8 mouse cellular contexts compared by ENCODE assay signal in genomic region chr5:33640652-33641051, GRCm38 (mm10). TPM values are rescaled to one million over a fixed set of nuclear protein-coding genes. Genes with fewer than 3 reads are reported as not detected.
DNase-seq lines count a peak whose midpoint lies in the region; ATAC-seq and TF ChIP-seq lines count a peak whose summit lies in the region.

No protein-coding gene starts in this region.

- intact Hi-C loops in heart, postnatal 10 days (cut with DNase I): loop anchor here (1.0 kb wide), 1 partner anchor 28 kb away; no protein-coding TSS in a partner anchor

- no peak for TF ChIP-seq POLR2A in CH12.LX (IDR thresholded peaks at IDR 0.05; ENCODE audit: low read depth, low read length)

- in situ Hi-C loops in CH12.LX (cut with MboI; ENCODE audit: low pct_ligation_motif_present, low pct_unique_long_range_greater_than_20kb, low sequenced_read_pairs): no loop called here

- TF ChIP-seq CTCF in CH12.LX (conservative IDR thresholded peaks at IDR 0.05 in 1 of 2, IDR thresholded peaks at IDR 0.05 in 1 of 2; ENCODE audit: low read depth in 2 of 2, low read length in 2 of 2): peak; percentile 40 to 69; a peak in 3 of 4 replicates

- no peak overlapping the region for H3K4me3 ChIP-seq in hindbrain, embryonic 10.5 days
- H3K4me3 ChIP-seq in hindbrain, embryonic 13.5 days: no peak overlapping the region
- no peak overlapping the region for H3K4me3 ChIP-seq in CH12.LX (replicated peaks in 1 of 3; ENCODE audit: low read depth in 2 of 3, low read length in 2 of 3, poor library complexity in 1 of 3)
- H3K4me3 ChIP-seq in limb, embryonic 11.5 days (ENCODE audit: low read depth, low read length): no peak overlapping the region

- no peaks in the 10 kb centered on the region for H3K27me3 ChIP-seq in hindbrain, embryonic 10.5 days (ENCODE audit: insufficient read depth, poor library complexity, severe bottlenecking)
- no peaks in the 10 kb centered on the region for H3K27me3 ChIP-seq in hindbrain, embryonic 13.5 days
- H3K27me3 ChIP-seq in CH12.LX (replicated peaks): no peaks in the 10 kb centered on the region
- H3K27me3 ChIP-seq in limb, embryonic 11.5 days (ENCODE audit: control insufficient read depth, insufficient read depth, low read length): no peaks in the 10 kb centered on the region

- no peak for ATAC-seq in hindbrain, embryonic 13.5 days (ENCODE audit: low FRiP score)
- ATAC-seq in limb, embryonic 11.5 days (ENCODE audit: insufficient number of reproducible peaks, low FRiP score, low TSS enrichment, low read depth): no peak

- 54% methylated on average over 3 of the region's 3 CpGs for WGBS in hindbrain, embryonic 10.5 days
- 51% methylated on average over 3 of the region's 3 CpGs for WGBS in hindbrain, embryonic 13.5 days
- 53% methylated on average over 3 of the region's 3 CpGs for WGBS in limb, embryonic 11.5 days

- no peak for TF ChIP-seq EP300 in CH12.LX (IDR thresholded peaks at IDR 0.05; ENCODE audit: low read length)

- dilution Hi-C loops in CH12.LX (cut with MboI; ENCODE audit: extremely low pct_ligation_motif_present, extremely low pct_unique_long_range_greater_than_20kb, low sequenced_read_pairs): no loop called here

- peaks cover 5% of the 10 kb centered on the region; the same call in 1 of the 2 replicates for H3K79me2 ChIP-seq in CH12.LX (replicated peaks; ENCODE audit: control insufficient read depth, extremely low read depth, insufficient read depth, poor library complexity, severe bottlenecking)

- TF ChIP-seq RAD21 in CH12.LX (IDR thresholded peaks at IDR 0.05; ENCODE audit: low read depth, low read length): peak; percentile 36

- no peak overlapping the region for H3K9ac ChIP-seq in hindbrain, embryonic 13.5 days
- no peak overlapping the region for H3K9ac ChIP-seq in CH12.LX (ENCODE audit: insufficient read depth, low read depth)
- H3K9ac ChIP-seq in limb, embryonic 11.5 days (ENCODE audit: low read length): no peak overlapping the region

- H3K9me3 ChIP-seq in hindbrain, embryonic 10.5 days: no peaks in the 10 kb centered on the region
- H3K9me3 ChIP-seq in hindbrain, embryonic 13.5 days: no peaks in the 10 kb centered on the region
- no peaks in the 10 kb centered on the region for H3K9me3 ChIP-seq in CH12.LX (replicated peaks; ENCODE audit: low read length)
- no peaks in the 10 kb centered on the region for H3K9me3 ChIP-seq in limb, embryonic 11.5 days (ENCODE audit: control insufficient read depth, low read length)

- H3K4me1 ChIP-seq in hindbrain, embryonic 10.5 days (replicated peaks): no peaks in the 10 kb centered on the region
- no peaks in the 10 kb centered on the region for H3K4me1 ChIP-seq in hindbrain, embryonic 13.5 days (replicated peaks)
- no peaks in the 10 kb centered on the region for H3K4me1 ChIP-seq in CH12.LX (ENCODE audit: control insufficient read depth in 1 of 2, insufficient read depth in 2 of 2)
- H3K4me1 ChIP-seq in limb, embryonic 11.5 days (ENCODE audit: control insufficient read depth, insufficient read depth, low read length): no peaks in the 10 kb centered on the region

- H3K4me2 ChIP-seq in hindbrain, embryonic 13.5 days: no peak overlapping the region
- no peak overlapping the region for H3K4me2 ChIP-seq in CH12.LX (ENCODE audit: insufficient read depth, low read depth, poor library complexity, severe bottlenecking)
- H3K4me2 ChIP-seq in limb, embryonic 11.5 days (ENCODE audit: low read depth, severe bottlenecking): no peak overlapping the region

- DNase-seq in hindbrain, embryonic 10.5 days (ENCODE audit: low spot score): peak; percentile 34
- DNase-seq in CH12.LX (ENCODE audit: extremely low read depth): peak; percentile 50
- peak; percentile 68 for DNase-seq in adipocyte (ENCODE audit: low spot score)
- peak; percentile 60 to 73 for DNase-seq in heart, postnatal 10 days
- peak; percentile 59 for DNase-seq in limb, embryonic 11.5 days (ENCODE audit: low spot score)
- peak; percentile 65 to 69 for DNase-seq in right cerebral cortex, adult 2 months (ENCODE audit: low spot score in 2 of 2)
- DNase-seq in ovary, postnatal 36 days (ENCODE audit: low spot score): no peak

- no peak overlapping the region for H3K27ac ChIP-seq in hindbrain, embryonic 10.5 days
- no peak overlapping the region for H3K27ac ChIP-seq in hindbrain, embryonic 13.5 days
- H3K27ac ChIP-seq in CH12.LX (ENCODE audit: insufficient read depth, low read depth): no peak overlapping the region
- H3K27ac ChIP-seq in limb, embryonic 11.5 days (replicated peaks; ENCODE audit: low read depth, low read length): no peak overlapping the region

- H3K36me3 ChIP-seq in hindbrain, embryonic 10.5 days: peaks cover 94% of the 10 kb centered on the region
- peaks cover 56% of the 10 kb centered on the region for H3K36me3 ChIP-seq in hindbrain, embryonic 13.5 days
- peaks cover 58 to 86% of the 10 kb centered on the region in 2 experiments for H3K36me3 ChIP-seq in CH12.LX (replicated peaks in 1 of 2; ENCODE audit: control insufficient read depth in 1 of 2, insufficient read depth in 1 of 2, low read length in 1 of 2)
- peaks cover 27% of the 10 kb centered on the region for H3K36me3 ChIP-seq in limb, embryonic 11.5 days (ENCODE audit: control insufficient read depth, insufficient read depth, low read length)

TF ChIP-seq in CH12.LX, 34 proteins besides CTCF, POLR2A, EP300 and RAD21:
- TF ChIP-seq SMC3 (IDR thresholded peaks at IDR 0.05; ENCODE audit: low read depth, low read length) (peak; percentile 52), ZMIZ1 (IDR thresholded peaks at IDR 0.05; ENCODE audit: low read depth, low read length) (no peak), MYC (IDR thresholded peaks at IDR 0.05; ENCODE audit: low read depth, low read length) (0 out of 2 replicates have a peak, but pooled peaks have one; percentile 33), MAX (IDR thresholded peaks at IDR 0.05; ENCODE audit: low read length) (peak; percentile 49; the same call in 1 of the 2 replicates), JUND (conservative IDR thresholded peaks at IDR 0.05; ENCODE audit: low read depth, low read length) (no peak)

RNA-seq across cellular contexts. Expression of gene Gm9903, which starts 10.9 kb away (rescaled TPM):
- 0.77 and 1.2 TPM in 2 replicates for polyA plus RNA-seq in hindbrain, embryonic 10.5 days (2016; fragmentation: Nextera tagmentation; extraction: Ambion mirVana)
- 0.86 and 0.87 TPM in 2 replicates for polyA plus RNA-seq in hindbrain, embryonic 13.5 days (2015; fragmentation: Nextera tagmentation; extraction: Ambion mirVana)
- 0.08 and 0.21 TPM in 2 replicates for total RNA-seq in CH12.LX (2012; rRNA removed)
- total RNA-seq in CH12.LX (2014; rRNA removed): 0.16 and 0.22 TPM in 2 replicates
- 0.26 TPM in 1 of 2 replicates, not detected in the other for polyA plus RNA-seq in CH12.LX (2012; ENCODE audit: insufficient read length, low read depth)
- 1 to 10 TPM; 1.2 TPM for total RNA-seq in heart, postnatal 10 days (2021)
- polyA plus RNA-seq in limb, embryonic 11.5 days (2014; fragmentation: Nextera tagmentation; extraction: Ambion mirVana): 0.21 and 0.45 TPM in 2 replicates

RNA-seq across cellular contexts. Expression of gene Fam53a, which starts 11.2 kb away (rescaled TPM):
- polyA plus RNA-seq in hindbrain, embryonic 10.5 days (2016; fragmentation: Nextera tagmentation; extraction: Ambion mirVana): 58.8 and 68.1 TPM in 2 replicates
- polyA plus RNA-seq in hindbrain, embryonic 13.5 days (2015; fragmentation: Nextera tagmentation; extraction: Ambion mirVana): 35.8 and 37.2 TPM in 2 replicates
- total RNA-seq in CH12.LX (2012; rRNA removed) (27.9 and 29.2 TPM in 2 replicates), CH12.LX (2014; rRNA removed) (25.1 and 26.6 TPM in 2 replicates)
- polyA plus RNA-seq in CH12.LX (2012; ENCODE audit: insufficient read length, low read depth): 32.9 and 33.4 TPM in 2 replicates
- 10 to 100 TPM; 33.5 to 34.1 TPM for total RNA-seq in heart, postnatal 10 days (2021)
- polyA plus RNA-seq in limb, embryonic 11.5 days (2014; fragmentation: Nextera tagmentation; extraction: Ambion mirVana): 74.5 and 74.8 TPM in 2 replicates

RNA-seq across cellular contexts. Expression of gene Slbp, which starts 11.7 kb away (rescaled TPM):
- 255 and 317 TPM in 2 replicates for polyA plus RNA-seq in hindbrain, embryonic 10.5 days (2016; fragmentation: Nextera tagmentation; extraction: Ambion mirVana)
- 126 and 130 TPM in 2 replicates for polyA plus RNA-seq in hindbrain, embryonic 13.5 days (2015; fragmentation: Nextera tagmentation; extraction: Ambion mirVana)
- total RNA-seq in CH12.LX (2012; rRNA removed) (85.4 and 111 TPM in 2 replicates), CH12.LX (2014; rRNA removed) (263 and 284 TPM in 2 replicates)
- polyA plus RNA-seq in CH12.LX (2012; ENCODE audit: insufficient read length, low read depth): 117 and 148 TPM in 2 replicates
- total RNA-seq in heart, postnatal 10 days (2021): 10 to 100 TPM; 27.6 to 29.5 TPM
- 336 and 338 TPM in 2 replicates for polyA plus RNA-seq in limb, embryonic 11.5 days (2014; fragmentation: Nextera tagmentation; extraction: Ambion mirVana)

RNA-seq across cellular contexts. Expression of gene Tacc3, which starts 17.3 kb away (rescaled TPM):
- 259 and 305 TPM in 2 replicates for polyA plus RNA-seq in hindbrain, embryonic 10.5 days (2016; fragmentation: Nextera tagmentation; extraction: Ambion mirVana)
- 48.8 and 57.0 TPM in 2 replicates for polyA plus RNA-seq in hindbrain, embryonic 13.5 days (2015; fragmentation: Nextera tagmentation; extraction: Ambion mirVana)
- total RNA-seq in CH12.LX (2012; rRNA removed) (89.4 and 110 TPM in 2 replicates), CH12.LX (2014; rRNA removed) (186 and 202 TPM in 2 replicates)
- 160 and 175 TPM in 2 replicates for polyA plus RNA-seq in CH12.LX (2012; ENCODE audit: insufficient read length, low read depth)
- 10 to 100 TPM; 16.8 to 20.7 TPM for total RNA-seq in heart, postnatal 10 days (2021)
- polyA plus RNA-seq in limb, embryonic 11.5 days (2014; fragmentation: Nextera tagmentation; extraction: Ambion mirVana): 316 and 328 TPM in 2 replicates

RNA-seq across cellular contexts. Expression of gene Tmem129, which starts 17.6 kb away (rescaled TPM):
- polyA plus RNA-seq in hindbrain, embryonic 10.5 days (2016; fragmentation: Nextera tagmentation; extraction: Ambion mirVana): 37.1 and 40.9 TPM in 2 replicates
- 28.2 and 28.7 TPM in 2 replicates for polyA plus RNA-seq in hindbrain, embryonic 13.5 days (2015; fragmentation: Nextera tagmentation; extraction: Ambion mirVana)
- total RNA-seq in CH12.LX (2012; rRNA removed): 14.8 and 15.2 TPM in 2 replicates
- total RNA-seq in CH12.LX (2014; rRNA removed): 10.8 and 11.2 TPM in 2 replicates
- polyA plus RNA-seq in CH12.LX (2012; ENCODE audit: insufficient read length, low read depth): 8.4 and 12.7 TPM in 2 replicates
- total RNA-seq in heart, postnatal 10 days (2021): 10 to 100 TPM; 16.5 to 20.8 TPM
- polyA plus RNA-seq in limb, embryonic 11.5 days (2014; fragmentation: Nextera tagmentation; extraction: Ambion mirVana): 41.7 and 43.4 TPM in 2 replicates
